In the genomic region with DNA sequence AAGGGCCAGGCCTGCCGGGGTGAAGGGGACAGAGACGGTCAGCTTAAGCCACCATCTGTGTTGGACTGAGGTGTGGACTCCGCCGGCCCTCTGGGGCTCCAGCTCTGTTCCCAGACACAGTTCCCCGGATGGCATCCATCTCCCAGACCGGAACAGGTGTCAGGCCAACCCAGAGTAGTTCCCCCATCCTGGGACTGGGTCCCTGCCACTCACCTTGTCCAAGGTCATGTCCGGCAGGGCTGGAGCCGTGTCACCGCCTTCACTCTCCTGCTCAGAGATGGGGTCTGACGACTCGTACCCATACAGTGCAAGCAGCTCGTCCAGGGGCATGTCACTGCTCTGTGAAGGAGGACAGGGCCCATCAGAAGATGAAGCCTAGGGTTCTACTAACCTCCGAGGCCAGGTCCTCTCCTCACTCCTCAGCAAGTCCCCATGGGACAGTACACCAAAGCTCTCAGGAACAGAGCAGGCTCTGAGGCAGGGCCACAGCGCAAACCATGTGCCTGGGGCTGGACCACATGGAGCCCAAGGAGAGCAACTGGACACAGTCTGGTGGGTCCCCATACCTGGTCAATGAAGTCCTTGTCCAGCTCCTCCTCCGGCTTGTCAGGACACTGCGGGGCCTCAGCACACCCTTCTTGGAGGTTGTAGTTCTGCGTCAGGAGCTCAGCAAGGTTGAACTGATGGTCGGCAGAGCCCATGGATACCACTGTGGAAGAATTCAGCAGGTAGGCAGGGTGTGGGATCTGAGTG, we compare ENCODE assay signal across 20 mouse cellular contexts. TPM values are rescaled to one million over a fixed set of nuclear protein-coding genes. Genes with fewer than 3 reads are reported as not detected.
"Had no signal": no experiment of that assay in that cellular context is flagged by ENCODE, and none has a peak within 500 bp of the region (broad histone marks: within the 10 kb centered on the region; RNA-seq: fewer than 3 reads in every experiment).

No protein-coding gene starts in this region.

- H3K9ac ChIP-seq: limb, embryonic 12.5 days; lung, embryonic 15.5 days; midbrain, embryonic 15.5 days; neural tube, embryonic 12.5 days had no signal

- H3K27me3 ChIP-seq: limb, embryonic 12.5 days; lung, embryonic 15.5 days; midbrain, embryonic 15.5 days; neural tube, embryonic 12.5 days had no signal

- H3K27ac ChIP-seq: kidney, postnatal 0 days; layer of hippocampus, adult 2 months; limb, embryonic 12.5 days; lung, embryonic 15.5 days; macrophage; midbrain, embryonic 15.5 days; neural tube, embryonic 12.5 days had no signal

- DNase-seq: kidney, adult 9 months; lung, postnatal 14 days; right cerebral cortex, postnatal 25 days had no signal

- H3K9me3 ChIP-seq: limb, embryonic 12.5 days; lung, embryonic 15.5 days; megakaryocyte, embryonic 14.5 days; midbrain, embryonic 15.5 days; neural tube, embryonic 12.5 days had no signal

- H3K4me2 ChIP-seq: limb, embryonic 12.5 days; lung, embryonic 15.5 days; midbrain, embryonic 11.5 days; midbrain, embryonic 15.5 days; neural tube, embryonic 12.5 days had no signal

- ATAC-seq: inflammation-experienced regulatory T-cells, adult 6 months; intestine, postnatal 0 days; midbrain, embryonic 15.5 days had no signal

- H3K4me3 ChIP-seq: layer of hippocampus, adult 2 months; limb, embryonic 12.5 days; lung, embryonic 15.5 days; midbrain, embryonic 15.5 days; neural tube, embryonic 12.5 days had no signal

RNA-seq across cellular contexts. Expression of a gene that starts 38.0 kb away (rescaled TPM):
- total RNA-seq: layer of hippocampus, postnatal 10 days; liver, adult 2 months; monocyte, adult 5-6 weeks; neutrophil, adult 5-6 weeks had no signal
- polyA plus RNA-seq: inflammation-experienced regulatory T-cells, adult 6 months; intestine, postnatal 0 days; kidney, postnatal 0 days; limb, embryonic 12.5 days; liver, adult 2 months; liver, embryonic 16.5 days; lung, embryonic 15.5 days; macrophage; midbrain, embryonic 11.5 days; midbrain, embryonic 15.5 days; neural tube, embryonic 12.5 days; thymus, postnatal 0 days had no signal
